Mouse (Mus musculus) neural tube, embryonic 10.5 days (tissue): ENCODE data around the gene Myo3a.
"Not testable (repeated sequence)": the region's sequence is repeated elsewhere in the genome, so short reads cannot be mapped to it uniquely, and the experiment has no call there.

Experiments
- DNase-seq: peaks from one replicate; pipeline ENCODE4 v3.0.0-alpha.2; 2017; ENCODE audit warnings: low spot score; ENCODE audit errors: extremely low spot score

Gene Myo3a

GRCm38 (mm10) chr2:22227308-22227707, at the start of gene Myo3a:
Myo3a (plus strand) TSS chr2:22227503.
- DNase-seq = peak; percentile 12

- DNase-seq = no peak
Observed at GRCm38 (mm10) chr2:22250462-22250861, 23.2 kb downstream of the Myo3a start.

GRCm38 (mm10) chr2:22251045-22251444, 23.7 kb downstream of the Myo3a start:
- no peak for DNase-seq

- no peak for DNase-seq
Observed at GRCm38 (mm10) chr2:22255600-22255999, 28.3 kb downstream of the Myo3a start.

GRCm38 (mm10) chr2:22271555-22271954, 44.3 kb downstream of the Myo3a start:
- DNase-seq = no peak

- no peak for DNase-seq
Observed at GRCm38 (mm10) chr2:22285366-22285765, 58.1 kb downstream of the Myo3a start.

GRCm38 (mm10) chr2:22285777-22286176, 58.5 kb downstream of the Myo3a start:
- DNase-seq = no peak

- no peak for DNase-seq
Observed at GRCm38 (mm10) chr2:22293579-22294446, 66.5 kb downstream of the Myo3a start.

- DNase-seq = no peak
Observed at GRCm38 (mm10) chr2:22294447-22294738, 67.1 kb downstream of the Myo3a start.

GRCm38 (mm10) chr2:22297913-22298312, 70.6 kb downstream of the Myo3a start:
- no peak for DNase-seq

- peak; percentile 49 for DNase-seq
Observed at GRCm38 (mm10) chr2:22338269-22338857, 111.1 kb downstream of the Myo3a start.

- DNase-seq = not testable (repeated sequence)
Observed at GRCm38 (mm10) chr2:22410511-22410910, 183.2 kb downstream of the Myo3a start.

GRCm38 (mm10) chr2:22548421-22548820, 321.1 kb downstream of the Myo3a start:
- no peak for DNase-seq

GRCm38 (mm10) chr2:22587469-22588169, 360.3 kb downstream of the Myo3a start:
- DNase-seq = not testable (repeated sequence)

GRCm38 (mm10) chr2:22588170-22588541, 360.9 kb downstream of the Myo3a start:
- not testable (repeated sequence) for DNase-seq

- DNase-seq = not testable (repeated sequence)
Observed at GRCm38 (mm10) chr2:22588673-22589381, 361.5 kb downstream of the Myo3a start.

GRCm38 (mm10) chr2:22589382-22590205, 362.3 kb downstream of the Myo3a start:
- not testable (repeated sequence) for DNase-seq

- no peak for DNase-seq
Observed at GRCm38 (mm10) chr2:22590206-22590490, 362.8 kb downstream of the Myo3a start.

- DNase-seq = peak; percentile 27
Observed at GRCm38 (mm10) chr2:22617951-22618350, 390.6 kb downstream of the Myo3a start.

- peak; percentile 25 for DNase-seq
Observed at GRCm38 (mm10) chr2:22619416-22619815, 392.1 kb downstream of the Myo3a start.

GRCm38 (mm10) chr2:22620030-22620429, 392.7 kb downstream of the Myo3a start:
- DNase-seq = no peak
